Mouse (Mus musculus) olfactory bulb, adult 2 months (tissue): ENCODE data around the gene 4930402H24Rik. TPM values are rescaled to one million over a fixed set of nuclear protein-coding genes. Genes with fewer than 3 reads are reported as not detected.

ENCODE experiments used
- H3K27ac ChIP-seq: fragments of 200-500 bp; 2 replicates; pipeline ENCODE4 v1.5.1; 2012; ENCODE audit warnings: low read depth, low read length; ENCODE audit not compliant: insufficient read depth
- H3K4me1 ChIP-seq: fragments of 200-500 bp; 2 replicates; pipeline ENCODE4 v1.6.1; 2012; ENCODE audit warnings: low read length; ENCODE audit not compliant: control insufficient read depth, insufficient read depth
- H3K4me3 ChIP-seq: fragments of 200-500 bp; 2 replicates; pipeline ENCODE4 v1.5.1; 2012; ENCODE audit warnings: mild to moderate bottlenecking, low read depth, low read length, moderate library complexity; ENCODE audit not compliant: insufficient read depth
- CTCF ChIP-seq: fragments of 200-500 bp; IDR thresholded peaks from 2 replicates; pipeline ENCODE4 v1.5.1; 2012; ENCODE audit warnings: low read depth, mild to moderate bottlenecking, low read length, moderate library complexity; ENCODE audit not compliant: insufficient read depth
- POLR2A ChIP-seq: fragments of 200-500 bp; IDR thresholded peaks from 2 replicates; pipeline ENCODE4 v1.6.1; 2012; ENCODE audit warnings: mild to moderate bottlenecking, low read depth, low read length, moderate library complexity; ENCODE audit not compliant: insufficient read depth
- WGBS: fragments of 180-500 bp; shearing (Covaris S2); methylation state at CpG from one replicate; pipeline ENCODE4 v1.1.7; 2018; 5-methylcytosine and 5-hydroxymethylcytosine counted together
- polyA plus RNA-seq: library from polyadenylated mRNA; stranded (reverse); fragments of >200 nt; gene quantifications from 2 replicates; pipeline ENCODE4 v1.2.4, GENCODE M21; 2012; ENCODE audit warnings: low replicate concordance; ENCODE audit not compliant: missing spikeins, insufficient read depth, insufficient read length

4930402H24Rik gene
- polyA plus RNA-seq, 1 experiment, result not detected

DNA sequence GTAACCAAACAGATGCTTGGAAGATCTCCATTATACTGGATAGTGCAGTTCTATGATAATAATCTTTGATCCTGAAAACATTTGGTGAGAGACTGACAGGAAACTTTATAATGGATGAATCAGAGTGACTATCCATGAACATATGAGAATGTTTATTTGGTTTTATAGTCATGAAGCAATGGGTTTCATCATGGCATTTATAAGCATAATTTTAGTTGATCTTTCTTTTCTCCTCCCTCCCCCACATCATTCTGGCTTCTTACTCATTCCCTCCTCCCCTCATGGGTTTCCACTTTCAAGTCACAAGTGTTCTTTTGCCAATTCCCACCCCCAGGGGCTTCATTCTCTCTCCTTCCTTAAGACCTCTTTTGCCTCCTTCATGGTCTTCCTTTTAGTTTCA, 19.2 kb downstream of the 4930402H24Rik start:
- no peaks in the 10 kb centered on the region for H3K4me1 ChIP-seq
- no peak overlapping the region for H3K27ac ChIP-seq
- H3K4me3 ChIP-seq, result no peak overlapping the region
- no peak for TF ChIP-seq CTCF
- TF ChIP-seq POLR2A, result no peak

- TF ChIP-seq CTCF, result no peak
- no peak for TF ChIP-seq POLR2A
- WGBS, result 71% methylated on average over 3 of the region's 3 CpGs
- H3K27ac ChIP-seq, result no peak overlapping the region
- H3K4me3 ChIP-seq, result no peak overlapping the region
- H3K4me1 ChIP-seq, result no peaks in the 10 kb centered on the region
Measured at GRCm38 (mm10) chr2:130877376-130877775, 28.8 kb downstream of the 4930402H24Rik start.

DNA sequence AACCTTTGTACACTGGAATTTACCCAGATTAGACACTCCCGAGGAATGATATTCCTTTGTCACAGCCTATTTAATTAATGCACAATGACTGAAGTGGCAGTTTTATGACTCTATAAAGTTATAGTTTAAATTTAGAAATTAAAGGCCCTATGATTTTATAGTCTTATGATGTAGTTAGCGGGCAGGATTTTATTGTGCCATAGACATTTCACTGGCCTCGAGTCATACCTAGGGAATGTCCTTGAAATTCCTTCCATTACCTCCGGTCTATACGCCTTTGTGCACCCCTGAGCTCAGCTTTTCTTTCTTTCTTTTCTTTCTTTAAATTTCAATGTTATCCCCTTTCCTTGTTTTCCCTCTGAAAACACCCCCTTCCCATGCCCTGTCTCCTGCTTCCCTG, 35.3 kb downstream of the 4930402H24Rik start:
- Histone ChIP-seq H3K4me3 (no peak overlapping the region), H3K27ac (no peak overlapping the region), H3K4me1 (no peaks in the 10 kb centered on the region)
- WGBS, result 91% methylated on average over 5 of the region's 5 CpGs
- TF ChIP-seq POLR2A (no peak), CTCF (no peak)

DNA sequence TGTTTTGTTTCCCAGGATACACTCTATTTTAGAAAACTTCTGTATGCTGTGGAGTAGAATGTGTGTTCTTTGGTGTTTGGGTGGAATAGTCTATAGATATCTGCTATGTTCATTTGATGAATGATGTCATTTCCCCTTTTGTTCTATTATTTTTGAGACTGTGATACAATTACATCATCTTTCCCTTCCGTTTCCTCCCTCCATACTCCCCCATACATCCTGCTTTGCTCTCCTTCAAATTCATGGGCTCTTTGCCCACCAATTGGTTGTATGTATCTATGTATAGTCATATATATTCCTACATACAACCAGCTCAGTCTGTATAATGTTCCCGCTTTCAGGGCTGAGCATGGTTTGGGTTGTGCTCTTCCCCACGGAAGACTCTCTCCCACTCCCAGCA, 44.1 kb downstream of the 4930402H24Rik start:
- Histone ChIP-seq H3K4me3 (no peak overlapping the region), H3K4me1 (no peaks in the 10 kb centered on the region), H3K27ac (no peak overlapping the region)
- 89% methylated on average over 3 of the region's 3 CpGs for WGBS
- no peak for TF ChIP-seq CTCF
- no peak for TF ChIP-seq POLR2A

DNA sequence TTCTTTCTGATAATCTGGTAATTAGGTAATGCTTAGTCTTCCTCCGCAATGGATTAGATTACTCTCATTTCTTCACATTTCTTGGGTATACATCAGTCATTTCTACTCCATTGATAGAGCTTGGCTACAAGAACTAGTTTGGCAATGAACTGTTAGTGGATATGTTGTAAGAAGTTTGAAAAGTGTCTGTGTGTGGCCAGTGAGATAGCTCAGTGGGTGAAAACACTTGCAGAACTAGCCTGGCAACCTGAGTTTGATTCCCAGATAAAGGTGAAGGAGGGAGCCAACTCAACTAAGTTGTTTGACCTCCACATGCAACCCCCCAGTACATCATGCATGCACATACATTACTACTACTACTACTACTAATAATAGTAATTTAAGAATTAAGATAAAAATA, 53.2 kb downstream of the 4930402H24Rik start:
- TF ChIP-seq CTCF (no peak), POLR2A (no peak)
- H3K4me3 ChIP-seq, result no peak overlapping the region
- 93% methylated on average over 1 of the region's 1 CpGs for WGBS

GRCm38 (mm10) chr2:130851363-130852246, 54.6 kb downstream of the 4930402H24Rik start:
- WGBS, result 89% methylated on average over 9 of the region's 9 CpGs
- no peak for TF ChIP-seq POLR2A
- Histone ChIP-seq H3K4me3 (no peak overlapping the region), H3K4me1 (no peaks in the 10 kb centered on the region), H3K27ac (no peak overlapping the region)

More for the DNA sequence above, 53.2 kb downstream of the 4930402H24Rik start:
- H3K27ac ChIP-seq, result no peak overlapping the region
- H3K4me1 ChIP-seq, result no peaks in the 10 kb centered on the region

- WGBS, result 82% methylated on average over 4 of the region's 4 CpGs
- Histone ChIP-seq H3K4me1 (no peaks in the 10 kb centered on the region), H3K4me3 (no peak overlapping the region), H3K27ac (no peak overlapping the region)
- no peak for TF ChIP-seq POLR2A
- TF ChIP-seq CTCF, result no peak
Measured at GRCm38 (mm10) chr2:130849688-130850087, 56.5 kb downstream of the 4930402H24Rik start.

GRCm38 (mm10) chr2:130848313-130848712, 57.9 kb downstream of the 4930402H24Rik start:
- no peak for TF ChIP-seq POLR2A
- TF ChIP-seq CTCF, result no peak
- no peak overlapping the region for H3K4me3 ChIP-seq
- H3K27ac ChIP-seq, result no peak overlapping the region
- H3K4me1 ChIP-seq, result no peaks in the 10 kb centered on the region
- WGBS, result 88% methylated on average over 4 of the region's 4 CpGs

DNA sequence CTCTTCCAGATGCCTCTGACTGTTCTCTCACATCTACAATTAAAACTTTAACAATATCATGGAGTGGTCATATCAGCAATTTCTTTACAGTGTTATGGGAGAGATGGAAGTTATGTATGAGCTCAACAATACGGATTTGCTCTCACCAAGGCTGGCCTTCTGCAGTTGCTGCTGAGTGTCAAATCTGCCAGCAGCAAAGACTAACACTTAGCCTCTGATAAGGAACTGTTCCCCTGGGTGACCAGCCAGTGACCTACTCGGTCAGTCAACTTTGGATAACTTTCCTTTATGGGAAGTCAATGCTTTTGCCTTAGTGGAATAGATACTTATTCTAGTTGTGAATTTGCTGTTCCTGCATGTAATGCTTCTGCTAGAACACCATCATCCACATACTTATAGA, 62.6 kb downstream of the 4930402H24Rik start:
- H3K27ac ChIP-seq, result no peak overlapping the region
- H3K4me1 ChIP-seq, result no peaks in the 10 kb centered on the region
- WGBS, result 87% methylated on average over 2 of the region's 2 CpGs
- H3K4me3 ChIP-seq, result no peak overlapping the region
- no peak for TF ChIP-seq POLR2A
- TF ChIP-seq CTCF, result no peak
